Mouse (Mus musculus) cerebellum, adult 9-10 months (tissue): ENCODE data around the gene Myh11.

ENCODE experiments used
- DNase-seq: peaks from one replicate; pipeline ENCODE4 v3.0.0; 2022

Gene Myh11

DNA sequence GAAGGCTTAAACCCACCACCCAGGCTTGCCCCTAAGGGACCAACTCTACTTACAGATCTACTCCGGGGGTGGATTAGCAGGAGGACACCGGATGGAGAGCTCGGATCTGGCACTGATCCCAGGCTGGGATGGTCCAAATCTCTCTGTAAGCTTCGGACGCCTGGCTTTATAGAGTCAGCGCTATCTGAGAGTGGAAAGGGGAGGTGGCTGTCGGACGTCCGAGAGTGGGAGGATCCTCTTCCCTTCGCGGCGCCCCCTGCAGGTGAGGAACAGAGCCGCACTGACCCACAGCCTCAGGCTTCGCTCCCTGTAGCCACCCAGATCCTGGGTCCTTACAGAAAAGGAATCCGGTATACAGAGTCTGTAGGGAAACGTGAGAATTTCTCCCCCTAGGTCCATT, at the start of gene Myh11:
Gene Myh11, minus strand, starts transcription at position 150 of the 400 bp plus-strand sequence.
- DNase-seq: no peak

DNA sequence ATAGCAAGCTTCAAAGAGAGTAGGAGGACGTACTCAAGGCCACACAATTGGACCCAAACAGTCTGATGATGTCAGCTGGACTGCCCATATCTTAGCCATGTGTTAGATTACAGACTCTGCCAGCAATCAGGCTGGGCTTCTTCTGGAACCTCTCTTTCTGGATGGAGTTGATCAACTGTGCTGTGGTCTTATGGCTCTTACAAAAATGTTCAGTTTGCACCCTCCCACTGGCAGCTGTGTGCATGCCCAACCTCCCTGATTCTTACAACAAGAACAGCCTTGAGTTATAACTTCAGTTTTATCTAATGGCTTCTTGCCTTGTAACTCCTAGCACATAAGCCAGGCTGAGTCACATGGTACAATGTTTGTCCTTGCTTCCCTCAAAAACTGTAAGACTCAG, 37.0 kb upstream of the Myh11 start:
- DNase-seq: no peak

DNA sequence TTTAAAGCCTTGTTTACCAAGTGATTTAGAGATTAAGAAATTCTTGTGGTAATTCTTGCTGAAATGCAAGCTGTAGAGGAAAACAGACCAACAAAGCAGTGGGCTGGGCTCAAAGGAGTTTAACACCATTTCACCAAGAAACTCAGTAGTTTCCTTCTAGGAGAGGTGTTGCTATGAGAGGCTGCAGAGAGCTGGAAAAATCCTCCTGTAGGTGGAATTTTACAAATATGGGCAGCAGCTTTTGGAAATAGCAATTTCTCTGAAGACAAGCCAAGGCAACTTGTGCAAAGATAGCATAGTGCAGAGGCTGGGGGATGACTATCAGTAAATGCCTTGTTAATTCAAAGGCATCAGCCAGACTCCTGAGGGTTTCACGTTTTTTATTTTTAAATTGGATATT, 29.3 kb upstream of the Myh11 start:
- no peak for DNase-seq

DNA sequence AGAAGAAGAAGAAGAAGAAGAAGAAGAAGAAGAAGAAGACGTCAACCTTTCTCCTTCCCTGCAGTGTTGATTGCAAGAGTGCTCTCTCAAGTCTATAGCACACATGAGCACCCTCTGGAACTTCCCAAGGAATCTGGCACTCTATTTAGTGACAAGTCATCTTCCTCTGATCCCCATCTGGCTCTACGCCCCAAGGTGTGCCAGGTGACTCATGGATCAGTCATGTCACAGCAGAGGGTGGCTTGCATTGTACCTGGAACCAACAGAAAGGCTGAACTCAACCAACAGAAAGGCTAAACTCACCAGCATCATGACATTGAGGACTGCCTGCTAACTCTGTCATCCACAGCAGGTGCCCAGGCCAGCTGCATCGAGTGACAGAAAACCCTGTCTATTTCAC, 28.5 kb upstream of the Myh11 start:
- DNase-seq: no peak

DNA sequence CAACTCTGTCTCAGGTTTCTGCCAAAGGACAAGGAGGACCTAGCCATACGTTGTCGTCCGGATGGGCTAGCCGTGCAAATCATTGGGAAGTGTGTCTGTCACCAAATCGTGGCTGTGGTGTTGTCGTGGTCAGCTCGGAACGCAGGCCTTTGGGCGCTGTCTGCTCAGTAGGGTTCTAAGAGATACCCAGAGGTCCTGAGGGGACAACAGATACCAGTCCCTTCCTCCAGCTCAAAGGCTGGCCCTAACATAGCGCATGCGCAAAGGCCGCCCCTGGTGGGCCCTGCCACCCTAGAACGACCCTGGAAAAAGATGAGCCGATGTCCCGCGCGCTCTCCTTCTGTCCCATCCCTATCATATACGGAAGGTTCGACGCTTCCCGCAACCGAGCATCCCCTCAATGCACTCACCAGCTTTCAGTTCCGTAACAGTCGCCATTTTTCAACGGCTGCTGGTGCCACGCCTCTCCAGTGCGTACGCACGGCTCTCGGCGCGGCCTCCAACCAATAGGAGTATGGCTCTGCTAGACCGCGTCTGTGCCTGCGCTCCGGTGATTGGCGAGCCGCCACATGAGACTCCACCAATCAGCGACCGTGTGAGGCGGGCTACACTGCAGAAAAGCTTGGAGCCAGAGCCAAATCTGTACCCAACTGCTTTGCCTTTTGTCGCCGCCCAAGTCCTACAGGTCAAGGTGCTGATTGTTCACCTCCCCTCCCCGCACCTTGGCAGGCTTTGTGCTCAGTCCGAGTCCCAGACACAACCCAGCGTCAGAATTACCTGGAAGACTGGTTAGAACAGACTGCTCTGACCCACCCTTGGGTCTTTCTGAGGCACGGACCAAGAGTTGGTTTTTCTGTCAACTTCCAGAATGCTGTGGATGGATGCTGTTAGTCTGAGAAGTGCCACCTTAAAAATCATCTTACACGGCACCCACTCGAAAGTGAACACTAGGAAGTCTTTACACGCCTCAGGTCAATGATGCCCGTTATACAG, 26.0 kb upstream of the Myh11 start, which contains the start of gene Fopnl:
Gene Fopnl, minus strand, starts transcription at position 522 of the 993 bp plus-strand sequence.
- DNase-seq: peak; percentile 98

DNA sequence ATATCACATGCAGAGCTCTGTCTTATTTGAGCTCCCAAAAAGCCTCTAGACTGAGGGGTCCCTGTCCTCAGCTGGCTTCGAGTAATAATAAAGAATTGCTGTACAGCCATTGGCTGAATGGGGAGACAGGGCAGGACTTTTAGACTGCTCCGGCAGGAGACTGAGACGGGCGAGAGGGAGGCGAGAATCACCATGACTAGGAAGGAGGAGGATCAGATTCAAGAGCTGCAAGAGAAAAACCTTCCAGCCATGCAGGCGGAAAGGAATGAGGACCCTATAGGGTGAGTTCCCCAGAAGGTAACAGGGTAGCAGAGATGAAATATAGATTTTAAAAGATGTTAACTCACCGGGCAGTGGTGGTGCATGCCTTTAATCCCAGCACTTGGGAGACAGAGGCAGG, 21.7 kb upstream of the Myh11 start:
- no peak for DNase-seq

DNA sequence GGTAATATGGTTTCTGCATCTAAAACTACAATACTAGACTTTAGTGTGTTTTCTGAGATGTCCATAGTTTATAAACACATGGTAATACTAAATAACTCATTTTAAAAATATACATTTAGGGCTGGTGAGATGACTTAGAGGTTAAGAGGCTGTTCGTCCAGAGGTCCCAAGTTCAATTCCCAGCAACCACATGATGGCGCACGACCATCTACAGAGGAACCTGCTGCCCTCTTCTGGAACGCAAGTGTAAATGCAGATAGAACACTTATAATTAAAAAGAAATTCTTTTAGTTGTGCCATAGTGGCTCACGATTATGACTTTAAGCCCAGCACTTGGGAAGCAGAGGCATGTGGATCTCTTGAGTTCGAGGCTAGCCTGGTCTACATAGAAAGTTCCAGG, 20.2 kb upstream of the Myh11 start:
- DNase-seq: no peak

DNA sequence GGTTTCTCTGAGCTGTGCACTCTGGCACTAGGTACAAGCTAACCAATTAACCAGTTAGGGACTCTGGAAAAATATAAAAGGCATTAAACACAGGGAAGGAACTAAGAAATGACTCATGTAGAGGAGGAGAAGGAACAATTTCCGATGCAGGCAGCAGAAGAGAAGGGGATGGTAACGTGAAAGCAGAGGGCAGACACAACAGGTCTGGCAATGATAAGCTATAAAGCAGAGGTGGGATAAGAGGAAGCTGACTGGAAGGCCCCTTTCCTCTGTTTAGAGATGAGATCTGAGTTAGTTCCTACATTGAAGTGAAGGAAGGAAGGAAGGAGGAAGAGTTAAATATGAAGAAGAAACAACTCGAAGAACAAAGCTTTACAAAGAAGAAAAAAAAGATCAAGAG, 18.7 kb upstream of the Myh11 start:
- no peak for DNase-seq

DNA sequence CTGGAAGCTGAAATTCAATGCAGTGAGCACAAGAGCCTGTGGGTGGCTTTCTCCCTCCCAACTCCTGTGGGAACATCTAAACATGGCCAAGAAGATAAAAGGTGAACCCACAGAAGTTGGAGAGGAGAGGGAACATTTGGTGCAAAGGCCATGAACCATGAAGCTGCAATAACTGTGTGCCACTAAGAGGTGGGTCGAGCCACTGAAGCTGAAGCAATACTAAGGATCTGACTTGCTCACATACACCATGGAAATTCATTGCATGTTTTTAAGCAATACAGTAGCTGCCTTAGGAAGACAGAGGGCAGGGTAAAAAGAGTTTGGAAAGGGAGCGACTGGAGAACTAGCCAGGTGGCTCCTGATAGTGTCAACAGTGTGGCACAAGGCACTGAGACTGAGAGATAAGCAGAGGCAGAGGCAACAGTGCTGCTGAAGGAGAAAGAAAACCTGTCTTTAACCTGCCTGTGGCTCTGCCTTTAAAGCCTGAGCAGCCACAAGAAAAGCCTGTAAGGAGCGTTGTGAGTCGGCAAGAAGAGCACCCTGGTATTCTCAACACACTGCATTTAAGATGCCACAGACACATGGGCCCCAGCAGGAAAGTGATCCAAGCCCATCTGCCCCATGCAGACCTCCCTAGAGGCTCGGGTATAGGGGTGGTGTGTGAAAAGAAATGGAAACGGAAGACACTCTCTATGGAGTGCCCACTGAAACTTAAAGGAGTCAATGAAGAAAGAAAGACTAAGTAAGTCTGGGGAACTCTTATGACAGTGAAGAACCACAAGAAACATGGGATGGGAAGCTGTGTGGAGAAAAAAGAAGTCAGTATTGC, 17.3 kb upstream of the Myh11 start:
- no peak for DNase-seq

DNA sequence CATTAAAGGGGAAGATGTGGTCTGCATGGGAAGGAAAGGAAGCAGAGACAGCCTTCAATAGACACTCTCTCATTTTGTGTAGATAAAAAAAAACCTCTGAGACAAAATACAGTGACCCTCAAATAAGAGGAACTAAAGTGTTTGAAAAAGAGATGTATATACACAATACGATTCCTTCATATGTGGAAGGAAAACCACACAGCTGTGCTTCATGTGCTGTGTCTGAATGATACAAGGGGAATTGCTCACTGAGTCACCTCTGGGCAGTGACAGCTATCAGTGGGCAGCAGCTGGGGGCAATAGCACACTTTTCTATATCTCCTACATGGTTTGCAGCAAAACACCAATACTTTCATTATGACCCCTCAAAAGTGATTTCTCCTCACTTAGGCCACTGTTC, 16.2 kb upstream of the Myh11 start:
- DNase-seq: no peak

DNA sequence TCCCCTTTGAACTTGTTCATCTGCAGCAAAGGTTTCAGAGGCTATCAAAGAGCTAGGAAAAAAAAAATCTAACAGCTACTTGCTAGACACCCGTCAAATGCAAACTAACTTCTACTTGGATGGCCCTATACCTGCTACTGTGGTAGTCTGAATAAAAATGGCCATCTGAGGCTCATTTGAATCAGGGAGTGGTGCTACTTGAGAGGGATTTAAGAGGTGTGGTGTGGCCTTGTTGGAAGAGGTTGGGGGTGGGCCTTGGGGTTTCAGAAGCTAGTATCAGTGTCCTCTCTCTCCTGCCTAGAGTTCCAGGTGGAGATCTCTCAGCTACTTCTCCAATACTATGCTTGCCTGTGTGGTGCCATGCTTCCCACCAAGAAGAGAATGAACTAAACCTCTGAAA, 15.3 kb upstream of the Myh11 start:
- DNase-seq: no peak

DNA sequence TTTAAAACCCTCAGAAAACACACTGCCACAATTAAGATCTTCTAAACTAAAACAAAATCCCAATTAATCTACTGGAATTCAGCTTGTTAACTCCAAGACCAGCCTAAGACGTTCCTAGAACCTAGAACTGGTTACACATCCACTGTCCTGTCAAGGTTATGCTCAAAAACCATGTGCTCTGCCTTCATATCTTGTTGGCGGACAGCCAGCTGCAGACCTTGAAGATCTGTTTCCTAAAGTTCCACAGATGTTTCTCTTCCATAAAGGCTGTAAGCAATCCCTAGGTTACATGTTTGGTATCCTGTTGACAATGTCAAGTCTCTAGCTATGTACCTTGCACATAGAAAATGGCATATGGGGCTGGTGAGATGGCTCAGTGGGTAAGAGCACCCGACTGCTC, 13.6 kb upstream of the Myh11 start:
- DNase-seq: no peak

DNA sequence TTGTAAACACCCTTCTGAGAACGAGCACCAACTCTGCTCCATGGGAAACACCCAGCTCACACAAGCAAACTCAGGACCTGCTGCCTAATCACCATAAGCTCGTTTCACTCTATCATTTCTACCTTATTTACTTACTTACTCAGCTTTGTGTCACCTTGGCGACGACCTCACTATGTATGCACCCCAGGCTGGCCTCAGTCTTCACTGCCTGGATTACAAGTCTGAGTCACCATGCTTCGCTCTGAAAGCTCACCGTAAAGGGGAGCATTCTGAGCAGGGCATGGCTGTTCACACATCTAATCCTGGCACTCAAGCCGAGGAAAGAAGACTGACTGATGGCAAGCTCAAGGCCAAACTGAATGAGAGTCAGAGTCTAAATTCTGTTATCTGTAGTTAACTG, 12.5 kb upstream of the Myh11 start:
- DNase-seq: no peak

DNA sequence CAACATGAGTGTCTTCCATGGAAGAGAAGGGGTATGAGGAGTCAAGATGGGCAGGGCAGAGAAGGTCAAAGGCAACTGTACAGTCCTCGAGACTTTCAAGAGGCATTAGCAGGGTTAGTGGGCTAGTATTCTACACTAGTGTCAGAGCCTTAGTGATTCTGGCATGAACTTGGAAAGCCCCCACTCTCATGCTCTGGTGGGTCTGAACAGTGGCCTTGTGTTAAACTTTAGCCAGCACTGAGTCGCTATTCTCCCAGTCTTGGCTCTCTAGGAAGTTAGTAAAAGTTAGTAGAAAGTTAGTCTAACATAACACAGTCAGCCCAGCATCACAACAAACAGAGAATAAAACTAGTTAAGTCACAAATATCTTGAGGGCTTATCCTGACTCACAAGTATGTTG, 12.0 kb upstream of the Myh11 start:
- no peak for DNase-seq

DNA sequence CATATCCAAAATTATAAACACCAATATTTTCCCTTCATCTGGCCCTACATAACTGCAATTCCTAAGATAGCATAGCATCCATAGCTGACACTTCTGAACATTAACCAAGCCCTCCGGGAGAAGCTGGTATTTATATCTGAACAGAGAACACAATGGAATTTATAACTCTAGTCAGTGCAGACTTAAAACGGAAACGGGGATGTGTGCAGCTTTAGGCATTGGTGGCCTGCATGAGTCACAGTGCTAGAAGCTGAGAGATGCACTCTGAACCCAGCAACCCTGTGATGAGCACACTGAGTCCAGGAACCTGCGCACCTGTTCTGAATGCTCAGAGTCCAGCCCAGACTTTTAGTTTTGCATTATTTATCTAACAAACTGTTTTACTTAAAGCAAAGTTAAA, 7.3 kb upstream of the Myh11 start:
- DNase-seq: no peak

DNA sequence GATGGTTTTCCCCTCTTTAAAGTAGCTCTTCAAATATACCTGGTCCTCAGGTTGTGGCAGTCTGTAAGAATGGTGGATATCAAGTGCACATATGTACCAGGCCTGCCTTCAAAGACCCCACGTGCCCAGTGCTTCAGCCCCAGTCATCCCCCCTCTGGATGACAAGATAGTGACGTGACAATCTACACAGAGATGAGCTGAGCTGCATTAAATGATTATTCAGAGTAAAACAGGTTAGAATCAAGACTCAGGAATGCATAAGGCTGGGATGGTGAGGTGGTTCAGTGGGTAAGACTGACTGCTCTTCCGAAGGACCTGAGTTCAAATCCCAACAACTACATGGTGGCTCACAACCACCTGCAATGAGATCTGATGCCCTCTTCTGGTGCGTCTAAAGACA, 6.6 kb upstream of the Myh11 start:
- no peak for DNase-seq

DNA sequence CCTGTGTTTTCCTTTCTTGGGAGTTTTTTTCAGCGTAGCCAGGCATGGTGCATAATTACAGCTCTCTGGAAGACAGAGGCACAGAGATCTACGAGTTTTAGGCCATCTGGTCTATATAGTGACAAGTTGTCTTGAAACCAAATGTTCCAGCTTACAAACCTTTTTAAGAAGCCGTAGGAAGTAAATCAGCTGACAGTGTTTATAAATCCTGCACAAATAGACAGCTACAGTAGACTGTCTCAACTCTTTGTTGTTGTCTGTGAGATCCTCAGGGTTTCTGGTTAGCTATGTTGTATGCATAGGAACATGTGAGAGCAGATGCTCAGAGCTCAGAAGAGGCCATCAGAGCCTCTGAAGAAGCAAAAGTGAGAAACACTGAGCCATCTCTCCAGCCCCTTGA, 6.0 kb upstream of the Myh11 start:
- no peak for DNase-seq

DNA sequence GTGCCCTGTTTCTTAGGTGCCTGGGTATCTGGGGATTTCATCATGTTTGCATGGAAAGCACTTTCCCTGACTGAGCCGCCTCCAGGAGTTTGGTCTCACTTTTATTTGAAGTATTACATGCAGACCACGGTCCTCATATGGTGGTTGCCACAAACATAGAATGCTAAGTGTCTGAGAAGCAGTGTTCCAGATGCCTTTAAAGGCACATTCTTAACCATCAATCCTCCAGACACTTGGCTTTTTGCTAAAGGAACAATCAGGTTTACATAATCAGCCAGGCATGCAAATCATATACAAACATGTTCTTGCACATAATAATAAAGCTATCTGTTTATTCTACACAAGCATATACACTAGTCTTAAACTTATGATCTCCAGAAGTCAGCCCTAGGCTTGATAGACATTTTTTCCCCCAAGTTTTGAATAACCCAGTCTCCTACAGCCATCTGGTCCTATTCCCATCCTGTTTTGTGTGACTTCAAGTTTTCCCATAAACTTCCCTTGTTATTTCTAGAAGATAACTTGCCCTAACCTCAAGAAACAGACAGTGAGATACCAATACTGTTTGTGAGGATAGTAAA, 5.5 kb upstream of the Myh11 start:
- DNase-seq: no peak

DNA sequence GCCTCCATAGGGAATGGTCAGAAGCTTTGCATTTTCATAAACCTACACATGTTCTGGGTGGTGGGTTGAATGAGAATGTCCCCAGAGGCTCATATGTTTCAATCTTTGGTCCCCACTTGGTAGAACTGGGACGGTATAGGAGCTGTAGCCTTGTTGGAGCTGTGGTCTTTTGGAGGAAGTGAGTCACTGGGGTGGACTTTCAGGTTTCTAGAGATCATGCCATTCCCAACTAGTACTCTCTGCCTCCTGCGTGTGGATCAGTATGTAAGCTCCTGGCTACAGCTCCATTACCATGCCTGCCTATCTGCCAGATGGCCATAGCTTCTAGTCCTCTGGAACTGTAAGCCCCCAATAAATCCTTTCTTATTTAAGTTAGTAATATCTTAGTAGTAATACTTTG, 4.1 kb upstream of the Myh11 start:
- DNase-seq: no peak

DNA sequence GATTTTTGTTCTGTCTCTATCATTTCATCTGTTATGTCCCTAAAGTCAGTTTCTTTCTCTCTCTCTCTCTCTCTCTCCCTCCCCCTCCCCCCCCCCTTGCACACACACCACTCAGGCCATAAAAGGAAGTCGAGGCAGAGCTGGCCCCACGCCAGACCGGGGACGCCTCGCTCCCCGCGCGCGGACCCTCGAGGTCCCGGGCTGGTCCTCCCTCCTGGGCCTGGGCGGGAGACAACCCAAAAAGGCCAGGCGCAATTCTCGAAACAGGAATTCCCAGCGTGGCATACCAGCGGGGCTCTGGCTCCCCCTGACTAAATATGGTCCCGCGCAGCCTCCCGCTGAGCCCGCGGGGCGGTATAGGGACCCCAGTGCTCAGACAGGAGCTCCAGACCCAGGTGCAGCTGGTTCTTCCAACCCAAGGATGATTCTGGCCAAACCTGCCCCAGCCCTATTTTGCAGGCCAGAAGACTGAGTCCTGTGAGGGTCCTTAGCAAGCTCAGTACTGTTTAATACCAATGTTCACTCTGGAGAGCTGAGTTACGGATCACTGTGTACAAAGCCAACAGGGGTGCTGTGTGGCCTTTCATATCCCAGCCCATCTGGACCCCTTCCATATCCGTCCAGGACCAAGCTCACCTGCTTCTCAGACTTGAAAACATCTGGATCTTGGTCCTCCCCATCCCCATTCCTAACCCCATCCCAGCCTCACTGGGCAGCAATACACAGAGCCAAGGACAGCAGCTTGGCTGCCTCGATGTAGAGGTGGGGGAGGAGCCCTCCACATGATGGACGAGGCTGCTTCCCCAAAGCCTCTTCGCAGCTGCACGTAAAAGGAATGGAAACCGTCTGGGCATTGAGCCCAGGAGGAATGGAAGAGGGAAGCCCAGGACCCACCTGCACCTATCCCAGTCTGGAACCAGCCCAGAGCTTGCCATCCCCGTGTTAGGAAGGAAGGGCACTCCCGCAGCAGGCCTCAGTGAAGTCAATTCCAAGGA, 1.3 kb upstream of the Myh11 start:
- no peak for DNase-seq

DNA sequence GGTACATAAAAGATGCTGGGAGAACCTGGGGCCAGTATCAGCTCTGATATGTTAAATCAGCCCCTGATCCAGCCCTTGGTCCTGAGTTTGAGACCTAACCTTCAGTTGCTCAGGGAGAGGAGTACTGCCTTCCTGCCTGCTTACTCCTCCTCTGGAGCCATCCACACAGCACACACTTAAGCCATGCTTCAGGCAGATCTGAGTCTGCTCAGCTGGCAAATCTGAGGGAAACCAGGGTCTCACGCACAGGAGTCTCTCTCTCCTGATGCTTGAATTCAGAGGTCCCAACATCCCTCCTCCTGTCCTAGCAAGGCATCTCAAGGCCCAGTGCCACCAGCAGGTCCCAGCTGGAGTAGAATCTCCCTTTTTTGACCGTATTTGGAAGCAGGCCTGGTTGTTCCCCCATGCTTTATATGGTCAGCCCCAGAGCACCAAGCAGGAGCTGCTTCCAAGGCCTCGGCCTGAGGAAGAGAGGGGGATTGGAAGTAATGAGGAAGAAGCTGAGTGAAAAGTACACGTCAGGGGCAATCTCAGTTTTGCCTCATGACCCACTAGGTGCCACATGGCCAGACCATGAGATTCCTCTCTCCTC, 18.7 kb downstream of the Myh11 start:
- no peak for DNase-seq
